Mouse (Mus musculus): ENCODE data around the gene Numbl. TPM values are rescaled to one million over a fixed set of nuclear protein-coding genes. Genes with fewer than 3 reads are reported as not detected.
A peak's percentile ranks its signal among the peaks of the same experiment; 100 is the strongest.

Numbl gene
- total and polyA plus RNA-seq, 2 experiments from 2014 or later, result 59.5 to 140 TPM

DNA sequence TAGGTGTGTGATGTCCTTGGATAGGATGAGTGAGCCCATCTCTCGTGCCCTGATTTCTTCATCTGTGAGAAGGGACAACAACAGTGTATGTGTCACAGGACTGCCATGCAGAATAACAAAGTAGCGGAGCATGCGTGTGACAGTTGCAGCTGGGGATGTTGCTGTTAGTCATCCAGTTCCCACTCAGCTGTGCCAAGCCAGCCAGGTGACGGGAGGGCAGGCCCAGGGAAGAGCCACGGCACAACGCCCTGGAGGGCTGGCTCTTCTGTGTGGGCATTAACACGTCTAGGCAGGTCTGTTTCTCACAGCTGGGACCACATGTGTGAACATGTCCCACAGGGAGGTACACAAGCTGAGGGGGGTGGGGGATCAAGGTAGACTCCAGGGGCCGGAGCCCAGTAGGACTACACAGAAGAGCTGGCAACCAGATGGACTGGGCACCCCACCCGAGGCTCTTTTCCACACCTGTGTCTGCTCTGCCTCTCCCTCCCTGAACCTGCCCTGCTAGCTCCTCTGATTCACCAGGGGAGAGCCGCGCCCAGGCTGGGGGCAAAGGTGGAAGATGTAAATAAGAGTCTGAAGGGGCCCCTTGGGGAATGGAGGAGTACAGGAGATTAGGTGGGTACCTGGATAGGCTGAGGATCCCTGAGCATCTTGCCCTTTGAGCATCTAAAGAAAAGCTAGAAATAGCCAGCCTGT lies 33.2 kb upstream of the Numbl start:
- peak overlapping the region; percentile 92 for H3K4me3 ChIP-seq (ENCODE audit: low read length)
- H3K4me1 ChIP-seq (ENCODE audit: insufficient read depth, low read length), result peaks cover 35% of the 10 kb centered on the region
- H3K9me3 ChIP-seq (ENCODE audit: low read length), result no peaks in the 10 kb centered on the region
- H3K36me3 ChIP-seq (ENCODE audit: insufficient read depth, low read length), result no peaks in the 10 kb centered on the region
- no peaks in the 10 kb centered on the region for H3K27me3 ChIP-seq (ENCODE audit: insufficient read depth, low read length)
- H3K9ac ChIP-seq (replicated peaks; ENCODE audit: low read length), result peak overlapping the region; percentile 30
- ATAC-seq (no peak), DNase-seq (ENCODE audit: low spot score) (no peak)
- 60% methylated on average over 11 of the region's 11 CpGs for WGBS
- peak overlapping the region; percentile 78 for H3K4me2 ChIP-seq (ENCODE audit: low read depth, low read length)
- no peak for TF ChIP-seq CTCF (IDR thresholded peaks at IDR 0.05; ENCODE audit: low read depth)
- H3K27ac ChIP-seq, result no peak overlapping the region

DNA sequence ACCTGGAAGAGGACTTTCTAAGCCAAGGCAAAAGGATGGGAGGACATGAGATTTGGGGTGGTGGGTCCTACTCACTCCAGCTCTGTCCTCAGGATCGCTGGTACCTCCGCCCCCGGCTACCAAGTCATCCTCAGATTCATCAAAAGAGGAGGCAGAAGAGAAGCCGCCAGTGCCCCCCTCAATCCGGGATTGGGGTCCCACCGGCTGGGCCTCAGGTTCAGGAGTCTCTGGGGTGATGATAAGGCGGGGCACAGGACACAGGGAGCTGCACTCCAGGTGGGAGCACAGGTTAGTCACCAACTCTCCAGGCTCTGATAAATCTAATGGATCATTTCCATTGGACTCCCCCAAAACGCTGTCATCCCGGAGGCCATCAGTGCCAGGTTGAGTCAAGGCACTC lies 31.0 kb upstream of the Numbl start:
- Histone ChIP-seq H3K9ac (replicated peaks; ENCODE audit: low read length) (peak overlapping the region; percentile 89), H3K4me1 (ENCODE audit: insufficient read depth, low read length) (peaks cover 35% of the 10 kb centered on the region), H3K9me3 (ENCODE audit: low read length) (no peaks in the 10 kb centered on the region), H3K36me3 (ENCODE audit: insufficient read depth, low read length) (no peaks in the 10 kb centered on the region), H3K27ac (peak overlapping the region; percentile 88; the same call in 1 of the 2 replicates), H3K27me3 (ENCODE audit: insufficient read depth, low read length) (no peaks in the 10 kb centered on the region), H3K4me2 (ENCODE audit: low read depth, low read length) (peak overlapping the region; percentile 78), H3K4me3 (ENCODE audit: low read length) (peak overlapping the region; percentile 92)
- DNase-seq (ENCODE audit: low spot score) (no peak), ATAC-seq (no peak)
- WGBS, result 20% methylated on average over 9 of the region's 9 CpGs
- no peak for TF ChIP-seq CTCF (IDR thresholded peaks at IDR 0.05; ENCODE audit: low read depth)

DNA sequence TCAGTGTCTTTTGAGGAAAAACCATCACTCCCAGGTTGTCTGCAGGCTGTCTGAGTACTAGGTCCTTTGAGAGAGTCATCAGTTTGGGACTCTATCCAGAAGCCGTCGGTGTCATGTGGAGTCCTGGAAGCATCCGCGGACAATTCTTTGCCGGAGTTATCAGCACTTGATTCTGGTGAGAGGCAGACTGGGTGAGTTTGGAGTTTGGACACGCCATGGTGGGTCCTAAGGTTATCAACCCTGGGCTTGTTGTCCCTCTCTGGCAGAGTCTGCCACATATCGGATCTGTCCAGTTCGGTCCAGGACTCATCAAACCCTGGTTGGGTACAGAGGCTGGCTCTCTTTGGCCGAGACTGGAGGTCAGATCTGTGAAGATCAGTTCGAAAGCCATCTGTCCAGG lies 30.6 kb upstream of the Numbl start:
- under 1% methylated on average over 10 of the region's 10 CpGs for WGBS
- no peaks in the 10 kb centered on the region for H3K36me3 ChIP-seq (ENCODE audit: insufficient read depth, low read length)
- no peak; the same call in 1 of the 2 replicates for ATAC-seq
- peak overlapping the region; percentile 88 for H3K27ac ChIP-seq
- peak; percentile 8 for DNase-seq (ENCODE audit: low spot score)
- no peaks in the 10 kb centered on the region for H3K9me3 ChIP-seq (ENCODE audit: low read length)
- H3K27me3 ChIP-seq (ENCODE audit: insufficient read depth, low read length), result no peaks in the 10 kb centered on the region
- TF ChIP-seq CTCF (IDR thresholded peaks at IDR 0.05; ENCODE audit: low read depth), result no peak
- H3K4me2 ChIP-seq (ENCODE audit: low read depth, low read length), result peak overlapping the region; percentile 78
- H3K4me1 ChIP-seq (ENCODE audit: insufficient read depth, low read length), result peaks cover 35% of the 10 kb centered on the region
- peak overlapping the region; percentile 89 for H3K9ac ChIP-seq (replicated peaks; ENCODE audit: low read length)
- peak overlapping the region; percentile 92 for H3K4me3 ChIP-seq (ENCODE audit: low read length)

DNA sequence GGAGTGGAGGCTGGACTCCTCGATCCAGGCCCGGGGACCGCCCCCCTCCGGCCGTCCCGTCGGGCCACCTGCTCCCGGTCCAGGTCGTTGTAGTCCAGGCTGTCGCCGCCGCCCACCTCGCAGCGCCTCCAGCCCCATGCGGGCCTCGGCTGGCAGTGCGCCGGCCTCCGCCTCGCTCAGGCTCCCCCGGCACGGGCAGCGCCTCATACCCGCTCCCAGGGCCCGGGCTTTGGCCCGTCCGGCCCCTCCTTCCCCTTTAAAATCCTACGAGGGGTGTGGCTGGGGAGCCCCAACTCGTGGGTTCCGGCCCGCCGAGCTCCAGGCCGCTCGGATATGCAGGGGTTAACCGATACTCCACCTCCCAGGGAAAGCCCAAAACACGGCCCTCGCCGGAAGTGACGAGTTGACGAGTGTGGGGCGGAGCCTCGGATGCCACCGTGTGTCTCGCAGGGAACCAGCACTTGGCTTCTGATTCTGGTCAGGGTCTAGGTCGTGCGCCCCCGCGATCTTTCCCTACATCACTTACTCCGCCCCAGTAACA lies 29.9 kb upstream of the Numbl start, which contains the start of gene Itpkc:
Itpkc (minus strand) TSS at position 381 of the 541 bp plus-strand sequence.
- Histone ChIP-seq H3K4me1 (ENCODE audit: insufficient read depth, low read length) (peaks cover 36% of the 10 kb centered on the region), H3K4me2 (ENCODE audit: low read depth, low read length) (peak within 1 kb of the TSS; percentile 78), H3K27ac (peak within 1 kb of the TSS; percentile 88), H3K9me3 (ENCODE audit: low read length) (no peaks in the 10 kb centered on the region), H3K27me3 (ENCODE audit: insufficient read depth, low read length) (no peaks in the 10 kb centered on the region), H3K9ac (replicated peaks; ENCODE audit: low read length) (peak within 1 kb of the TSS; percentile 89), H3K36me3 (ENCODE audit: insufficient read depth, low read length) (no peaks in the 10 kb centered on the region), H3K4me3 (ENCODE audit: low read length) (peak within 1 kb of the TSS; percentile 92)
- 0 out of 2 replicates have a peak, but pooled peaks have one; percentile 39 for TF ChIP-seq CTCF (IDR thresholded peaks at IDR 0.05; ENCODE audit: low read depth)
- peak; percentile 86 for ATAC-seq
- peak; percentile 97 for DNase-seq (ENCODE audit: low spot score)
- WGBS, result under 1% methylated on average over 47 of the region's 49 CpGs

DNA sequence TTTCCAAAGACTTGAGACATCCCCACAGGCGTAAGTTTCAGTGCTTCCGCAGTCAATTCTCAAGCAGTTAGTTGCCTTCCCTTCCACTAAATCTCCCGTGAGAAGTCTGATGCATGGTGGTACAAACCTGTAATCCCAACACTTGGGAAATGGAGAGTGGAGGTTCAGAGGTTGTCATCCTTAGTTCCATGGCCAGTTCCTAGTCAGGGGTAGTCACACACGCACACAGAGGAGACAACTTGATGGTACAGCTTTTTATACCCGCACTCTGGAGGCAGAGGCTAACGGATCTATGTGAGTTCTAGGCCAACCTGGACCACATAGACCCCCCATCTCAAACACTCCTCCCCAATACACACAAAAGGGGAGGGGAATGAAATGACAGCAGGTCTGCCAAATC lies 29.4 kb upstream of the Numbl start:
- Histone ChIP-seq H3K27me3 (ENCODE audit: insufficient read depth, low read length) (no peaks in the 10 kb centered on the region), H3K27ac (peak overlapping the region; percentile 88), H3K9ac (replicated peaks; ENCODE audit: low read length) (peak overlapping the region; percentile 89), H3K4me1 (ENCODE audit: insufficient read depth, low read length) (peaks cover 38% of the 10 kb centered on the region), H3K9me3 (ENCODE audit: low read length) (no peaks in the 10 kb centered on the region), H3K36me3 (ENCODE audit: insufficient read depth, low read length) (no peaks in the 10 kb centered on the region), H3K4me3 (ENCODE audit: low read length) (peak overlapping the region; percentile 92), H3K4me2 (ENCODE audit: low read depth, low read length) (peak overlapping the region; percentile 78)
- WGBS, result 16% methylated on average over 6 of the region's 6 CpGs
- DNase-seq (ENCODE audit: low spot score) (no peak), ATAC-seq (0 out of 2 replicates have a peak, but pooled peaks have one; percentile 0)
- TF ChIP-seq CTCF (IDR thresholded peaks at IDR 0.05; ENCODE audit: low read depth), result no peak

DNA sequence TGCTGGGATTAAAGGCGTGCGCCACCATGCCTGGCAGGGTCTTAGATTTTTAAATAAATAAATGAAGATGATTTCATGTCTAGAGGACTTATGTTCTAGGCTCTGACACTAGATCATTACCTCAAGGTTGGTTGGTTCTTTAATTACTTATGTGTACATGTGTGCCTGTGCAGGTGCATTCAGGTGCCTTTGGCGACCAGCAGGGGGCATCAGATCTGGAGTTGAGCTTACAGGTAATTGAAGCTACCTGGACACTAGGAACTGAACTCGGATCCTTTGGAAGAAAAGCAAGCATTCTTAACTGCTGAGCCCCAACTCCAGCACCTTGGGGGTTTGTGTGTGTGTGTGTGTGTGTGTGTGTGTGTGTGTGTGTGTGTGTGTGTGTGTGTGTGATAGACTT lies 27.5 kb upstream of the Numbl start:
- 76% methylated on average over 4 of the region's 4 CpGs for WGBS
- H3K27ac ChIP-seq, result no peak overlapping the region

More for the DNA sequence above, 27.5 kb upstream of the Numbl start:
- TF ChIP-seq CTCF (IDR thresholded peaks at IDR 0.05; ENCODE audit: low read depth), result no peak
- no peak overlapping the region for H3K4me2 ChIP-seq (ENCODE audit: low read depth, low read length)
- no peak for DNase-seq (ENCODE audit: low spot score)
- no peak for ATAC-seq
- H3K27me3 ChIP-seq (ENCODE audit: insufficient read depth, low read length), result no peaks in the 10 kb centered on the region
- no peaks in the 10 kb centered on the region for H3K36me3 ChIP-seq (ENCODE audit: insufficient read depth, low read length)
- H3K4me3 ChIP-seq (ENCODE audit: low read length), result no peak overlapping the region
- H3K9ac ChIP-seq (replicated peaks; ENCODE audit: low read length), result no peak overlapping the region
- peaks cover 19% of the 10 kb centered on the region for H3K4me1 ChIP-seq (ENCODE audit: insufficient read depth, low read length)
- H3K9me3 ChIP-seq (ENCODE audit: low read length), result no peaks in the 10 kb centered on the region
